Mouse (Mus musculus): Measurements from ENCODE around the gene Cldn17. TPM values are rescaled to one million over a fixed set of nuclear protein-coding genes. Genes with fewer than 3 reads are reported as not detected.

The Cldn17 gene
- polyA plus RNA-seq (2012; rRNA removed), result not detected in 2 replicates

GRCm38 (mm10) chr16:88506878-88507277, at the start of gene Cldn17:
Gene Cldn17, minus strand, starts transcription at chr16:88506978.
- Histone ChIP-seq H3K36me3 (ENCODE audit: control insufficient read depth, insufficient read depth, low read length) (no peaks in the 10 kb centered on the region), H3K27me3 (ENCODE audit: control insufficient read depth, insufficient read depth, low read length) (no peaks in the 10 kb centered on the region), H3K27ac (ENCODE audit: control insufficient read depth, insufficient read depth, low read length) (no peak within 1 kb of the TSS), H3K4me1 (replicated peaks; ENCODE audit: control insufficient read depth, insufficient read depth, low read length) (no peaks in the 10 kb centered on the region), H3K4me3 (ENCODE audit: control insufficient read depth, insufficient read depth, low read length) (no peak within 1 kb of the TSS)
- 96% methylated on average over 6 of the region's 6 CpGs for WGBS
- no peak for DNase-seq
- TF ChIP-seq POLR2A (IDR thresholded peaks at IDR 0.05; ENCODE audit: control insufficient read depth, extremely low read depth, insufficient read depth, low read length, poor library complexity) (no peak), CTCF (IDR thresholded peaks at IDR 0.05; ENCODE audit: borderline replicate concordance, control insufficient read depth, extremely low read depth, insufficient read depth, low read length, poor library complexity) (no peak)

DNA sequence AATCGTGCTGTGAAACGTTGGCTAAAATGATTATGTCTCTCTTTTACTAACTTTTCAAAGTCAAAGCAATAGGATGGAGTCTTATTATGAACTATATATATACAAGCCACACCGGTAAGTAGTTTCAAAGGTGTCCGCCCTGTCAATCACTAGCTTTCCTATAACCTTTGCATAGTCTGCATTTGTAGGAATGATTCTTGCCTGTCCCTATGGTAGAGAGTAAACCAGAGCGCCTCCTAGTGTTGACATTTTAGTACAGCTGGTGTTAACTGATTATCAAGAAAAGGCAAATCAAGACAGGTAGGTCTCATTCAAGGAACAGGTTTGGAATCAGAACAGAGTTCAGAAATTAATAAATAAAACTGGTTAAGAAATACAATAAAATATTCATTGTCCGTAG, 35.7 kb upstream of the Cldn17 start:
- Histone ChIP-seq H3K27me3 (ENCODE audit: control insufficient read depth, insufficient read depth, low read length) (no peaks in the 10 kb centered on the region), H3K4me1 (replicated peaks; ENCODE audit: control insufficient read depth, insufficient read depth, low read length) (no peaks in the 10 kb centered on the region), H3K27ac (ENCODE audit: control insufficient read depth, insufficient read depth, low read length) (no peak overlapping the region), H3K4me3 (ENCODE audit: control insufficient read depth, insufficient read depth, low read length) (no peak overlapping the region), H3K36me3 (ENCODE audit: control insufficient read depth, insufficient read depth, low read length) (no peaks in the 10 kb centered on the region)
- TF ChIP-seq CTCF (IDR thresholded peaks at IDR 0.05; ENCODE audit: borderline replicate concordance, control insufficient read depth, extremely low read depth, insufficient read depth, low read length, poor library complexity) (no peak), POLR2A (IDR thresholded peaks at IDR 0.05; ENCODE audit: control insufficient read depth, extremely low read depth, insufficient read depth, low read length, poor library complexity) (no peak)
- WGBS, result 59% methylated on average over 6 of the region's 6 CpGs
- no peak for DNase-seq

DNA sequence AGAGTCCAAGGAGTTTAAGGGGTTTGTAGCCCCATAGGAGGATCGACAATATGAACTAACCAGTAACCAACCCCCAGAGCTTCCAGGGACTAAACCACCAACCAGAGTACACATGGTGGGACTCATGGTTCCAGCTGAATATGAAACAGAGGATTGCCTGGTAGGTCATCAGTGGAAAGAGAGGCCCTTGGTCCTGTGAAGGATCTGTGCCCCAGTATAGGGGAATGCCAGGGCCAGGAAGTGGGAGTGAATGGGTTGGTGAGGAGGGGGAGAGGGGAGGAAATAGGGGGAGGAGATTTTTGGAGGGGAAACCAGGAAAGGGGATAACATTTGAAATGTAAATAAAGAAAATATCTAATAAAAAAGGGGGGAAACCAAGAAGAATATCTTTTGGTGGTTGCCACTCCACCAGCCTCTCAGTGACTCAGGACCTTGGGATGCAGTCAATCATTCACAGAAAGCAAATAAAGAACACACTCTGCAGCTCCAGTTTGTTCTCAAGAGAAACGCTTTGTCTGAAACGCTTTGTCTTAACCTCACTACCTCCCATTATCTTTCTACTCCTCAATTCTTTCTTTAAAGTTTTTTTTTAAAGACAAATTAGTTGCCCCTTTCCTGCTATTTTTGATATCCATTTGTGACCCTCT, 33.2 kb upstream of the Cldn17 start:
- H3K4me1 ChIP-seq (replicated peaks; ENCODE audit: control insufficient read depth, insufficient read depth, low read length), result no peaks in the 10 kb centered on the region

DNA sequence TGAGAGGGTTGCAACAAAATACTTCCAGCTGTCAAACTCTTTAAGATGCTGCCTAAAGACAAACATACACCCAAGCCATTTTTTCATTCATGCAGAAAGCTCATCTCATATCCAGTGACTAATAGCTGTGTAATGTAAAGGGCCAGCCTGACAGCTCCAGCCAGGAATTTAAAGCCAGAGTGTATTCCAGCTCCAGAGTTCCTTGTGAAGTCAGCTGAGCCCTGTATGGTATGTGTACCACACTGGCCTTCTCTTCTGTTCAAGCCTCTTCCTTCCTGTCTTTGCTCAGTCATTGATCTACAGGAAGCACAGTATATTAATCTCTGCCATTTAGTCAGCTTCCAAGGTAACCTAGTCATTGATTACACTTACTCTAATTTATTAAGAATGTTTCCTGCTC, 4.6 kb upstream of the Cldn17 start:
- no peak for DNase-seq
- Histone ChIP-seq H3K27me3 (ENCODE audit: control insufficient read depth, insufficient read depth, low read length) (no peaks in the 10 kb centered on the region), H3K27ac (ENCODE audit: control insufficient read depth, insufficient read depth, low read length) (no peak overlapping the region), H3K4me1 (replicated peaks; ENCODE audit: control insufficient read depth, insufficient read depth, low read length) (no peaks in the 10 kb centered on the region), H3K36me3 (ENCODE audit: control insufficient read depth, insufficient read depth, low read length) (no peaks in the 10 kb centered on the region), H3K4me3 (ENCODE audit: control insufficient read depth, insufficient read depth, low read length) (no peak overlapping the region)
- TF ChIP-seq POLR2A (IDR thresholded peaks at IDR 0.05; ENCODE audit: control insufficient read depth, extremely low read depth, insufficient read depth, low read length, poor library complexity) (no peak), CTCF (IDR thresholded peaks at IDR 0.05; ENCODE audit: borderline replicate concordance, control insufficient read depth, extremely low read depth, insufficient read depth, low read length, poor library complexity) (no peak)

More for the DNA sequence above, 33.2 kb upstream of the Cldn17 start:
- no peaks in the 10 kb centered on the region for H3K27me3 ChIP-seq (ENCODE audit: control insufficient read depth, insufficient read depth, low read length)
- TF ChIP-seq POLR2A (IDR thresholded peaks at IDR 0.05; ENCODE audit: control insufficient read depth, extremely low read depth, insufficient read depth, low read length, poor library complexity) (no peak), CTCF (IDR thresholded peaks at IDR 0.05; ENCODE audit: borderline replicate concordance, control insufficient read depth, extremely low read depth, insufficient read depth, low read length, poor library complexity) (no peak)
- DNase-seq, result no peak
- no peaks in the 10 kb centered on the region for H3K36me3 ChIP-seq (ENCODE audit: control insufficient read depth, insufficient read depth, low read length)
- 72% methylated on average over 3 of the region's 3 CpGs for WGBS
- no peak overlapping the region for H3K27ac ChIP-seq (ENCODE audit: control insufficient read depth, insufficient read depth, low read length)
- no peak overlapping the region for H3K4me3 ChIP-seq (ENCODE audit: control insufficient read depth, insufficient read depth, low read length)

DNA sequence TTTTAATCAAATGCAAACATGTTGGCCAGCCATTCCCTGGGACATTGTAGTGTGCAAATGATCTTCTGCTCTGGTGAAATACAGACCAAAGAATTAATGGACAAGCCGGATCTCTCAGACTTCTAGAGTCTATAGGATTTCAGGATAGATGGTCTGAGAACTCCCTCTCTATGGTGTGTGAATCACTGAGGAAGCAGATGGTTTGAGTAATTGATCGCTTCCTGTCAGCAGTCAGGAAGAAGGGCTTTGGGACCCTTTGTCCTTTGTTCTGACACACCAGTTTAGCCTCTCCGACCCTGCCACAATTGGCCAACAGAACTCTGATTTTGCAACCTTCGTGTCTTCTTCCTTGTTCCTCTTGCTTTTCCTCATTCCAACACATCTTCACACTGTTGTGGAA, 1.4 kb upstream of the Cldn17 start:
- WGBS, result 36% methylated on average over 4 of the region's 4 CpGs
- no peak for DNase-seq
- H3K4me1 ChIP-seq (replicated peaks; ENCODE audit: control insufficient read depth, insufficient read depth, low read length), result no peaks in the 10 kb centered on the region
- no peaks in the 10 kb centered on the region for H3K27me3 ChIP-seq (ENCODE audit: control insufficient read depth, insufficient read depth, low read length)
- TF ChIP-seq CTCF (IDR thresholded peaks at IDR 0.05; ENCODE audit: borderline replicate concordance, control insufficient read depth, extremely low read depth, insufficient read depth, low read length, poor library complexity) (no peak), POLR2A (IDR thresholded peaks at IDR 0.05; ENCODE audit: control insufficient read depth, extremely low read depth, insufficient read depth, low read length, poor library complexity) (no peak)
- no peak overlapping the region for H3K4me3 ChIP-seq (ENCODE audit: control insufficient read depth, insufficient read depth, low read length)
- no peaks in the 10 kb centered on the region for H3K36me3 ChIP-seq (ENCODE audit: control insufficient read depth, insufficient read depth, low read length)
- H3K27ac ChIP-seq (ENCODE audit: control insufficient read depth, insufficient read depth, low read length), result no peak overlapping the region

- 96% methylated on average over 11 of the region's 11 CpGs for WGBS
Observed at GRCm38 (mm10) chr16:88506338-88506737, 440 bp downstream of the Cldn17 start.

DNA sequence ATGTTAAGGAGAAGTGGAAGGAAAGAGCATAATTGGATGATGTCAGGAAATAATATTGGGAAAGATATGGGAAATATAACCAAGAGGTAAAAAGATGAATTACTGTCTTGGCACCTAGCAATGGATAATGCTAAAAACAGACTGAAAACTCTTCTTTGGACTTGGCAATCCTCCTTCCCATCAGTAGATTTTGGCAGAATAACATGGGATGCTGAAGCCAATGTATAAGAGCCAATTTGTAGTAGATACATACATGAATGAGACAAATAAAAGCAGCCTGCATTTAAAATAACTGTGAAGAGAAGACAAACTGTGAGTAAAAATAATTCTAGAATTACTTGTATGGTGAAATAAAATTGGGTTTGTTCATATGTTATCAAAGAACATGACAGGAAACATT, 18.7 kb downstream of the Cldn17 start:
- no peak for TF ChIP-seq CTCF (IDR thresholded peaks at IDR 0.05; ENCODE audit: borderline replicate concordance, control insufficient read depth, extremely low read depth, insufficient read depth, low read length, poor library complexity)
- no peak for TF ChIP-seq POLR2A (IDR thresholded peaks at IDR 0.05; ENCODE audit: control insufficient read depth, extremely low read depth, insufficient read depth, low read length, poor library complexity)
- no peak for DNase-seq
- no peaks in the 10 kb centered on the region for H3K4me1 ChIP-seq (replicated peaks; ENCODE audit: control insufficient read depth, insufficient read depth, low read length)
- H3K4me3 ChIP-seq (ENCODE audit: control insufficient read depth, insufficient read depth, low read length), result no peak overlapping the region
- H3K27me3 ChIP-seq (ENCODE audit: control insufficient read depth, insufficient read depth, low read length), result no peaks in the 10 kb centered on the region
- H3K27ac ChIP-seq (ENCODE audit: control insufficient read depth, insufficient read depth, low read length), result no peak overlapping the region
- no peaks in the 10 kb centered on the region for H3K36me3 ChIP-seq (ENCODE audit: control insufficient read depth, insufficient read depth, low read length)

More at GRCm38 (mm10) chr16:88506338-88506737, 440 bp downstream of the Cldn17 start:
- Histone ChIP-seq H3K27me3 (ENCODE audit: control insufficient read depth, insufficient read depth, low read length) (no peaks in the 10 kb centered on the region), H3K36me3 (ENCODE audit: control insufficient read depth, insufficient read depth, low read length) (no peaks in the 10 kb centered on the region), H3K27ac (ENCODE audit: control insufficient read depth, insufficient read depth, low read length) (no peak overlapping the region), H3K4me1 (replicated peaks; ENCODE audit: control insufficient read depth, insufficient read depth, low read length) (no peaks in the 10 kb centered on the region), H3K4me3 (ENCODE audit: control insufficient read depth, insufficient read depth, low read length) (no peak overlapping the region)
- DNase-seq, result no peak
- no peak for TF ChIP-seq POLR2A (IDR thresholded peaks at IDR 0.05; ENCODE audit: control insufficient read depth, extremely low read depth, insufficient read depth, low read length, poor library complexity)
- no peak for TF ChIP-seq CTCF (IDR thresholded peaks at IDR 0.05; ENCODE audit: borderline replicate concordance, control insufficient read depth, extremely low read depth, insufficient read depth, low read length, poor library complexity)

Data from thymus, adult 2 months (tissue).